Mouse (Mus musculus): ENCODE measurements around the gene Treml2.

The Treml2 gene

DNA sequence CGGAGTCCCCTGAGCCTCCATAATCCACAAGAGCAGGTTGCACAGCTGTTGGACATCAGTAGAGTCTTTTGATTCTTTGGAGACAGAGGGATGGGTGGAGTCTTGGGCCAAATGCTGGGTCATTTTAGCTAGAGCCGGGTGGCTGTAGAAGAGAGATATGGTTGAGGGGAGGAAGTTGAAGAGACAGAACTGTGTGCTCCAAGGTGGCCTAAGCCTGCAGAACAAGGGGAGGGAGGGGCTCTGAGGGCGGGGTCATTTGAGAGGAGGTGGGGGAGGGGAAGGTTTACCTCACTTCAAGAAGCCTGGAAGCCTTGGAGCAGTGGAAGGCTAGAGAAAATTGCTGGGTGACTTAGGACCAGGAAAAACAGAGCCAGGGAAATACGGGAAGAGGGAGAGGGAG is at the start of gene Treml2:
TSS of gene Treml2 (plus strand) at position 296 of the 400 bp plus-strand sequence.
- no peak for DNase-seq (ENCODE audit: low spot score in 2 of 2)

GRCm38 (mm10) chr17:48249501-48249900 is 49.8 kb upstream of the Treml2 start:
- peak in 1 of 2 experiments; percentile 57 for DNase-seq (ENCODE audit: low spot score in 2 of 2)

DNA sequence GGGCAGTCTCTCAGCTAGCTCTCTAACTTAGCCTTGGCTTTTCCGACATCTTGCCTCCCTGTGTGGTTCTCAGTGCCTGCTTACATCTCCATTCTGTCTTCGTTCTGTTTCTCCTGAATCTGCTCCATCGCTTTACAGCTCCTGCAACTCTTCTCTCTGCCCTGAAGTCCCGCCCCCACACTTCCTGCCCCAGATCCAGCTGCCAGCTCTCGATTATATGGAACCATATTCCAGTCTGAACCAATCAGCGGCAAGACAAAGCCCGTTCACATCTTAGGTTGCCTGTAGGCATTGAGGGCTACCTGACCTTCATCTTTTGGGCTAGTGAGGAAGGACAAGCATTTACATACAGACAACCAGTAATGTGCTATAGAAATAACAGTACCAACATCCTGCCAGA is 48.7 kb upstream of the Treml2 start:
- DNase-seq (ENCODE audit: low spot score in 2 of 2): no peak

DNA sequence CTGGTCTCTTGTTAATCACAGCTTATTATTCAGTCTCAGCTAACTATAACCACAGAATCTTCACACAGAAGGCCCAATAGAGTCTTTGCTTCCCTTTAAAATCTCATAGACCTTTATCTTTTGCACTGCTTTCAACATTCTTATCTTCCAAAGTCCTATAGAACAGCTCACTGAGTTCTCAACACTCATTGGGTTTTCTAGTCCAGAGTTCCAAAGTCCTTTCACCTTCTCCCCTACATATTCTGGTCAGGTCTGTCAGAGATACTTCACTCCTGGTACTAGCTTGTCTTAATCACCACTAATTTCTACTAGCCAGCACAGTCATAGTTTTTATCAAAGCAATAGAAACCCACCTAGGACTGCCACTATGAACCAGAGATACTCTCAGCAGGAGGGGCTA is 42.7 kb upstream of the Treml2 start:
- DNase-seq (ENCODE audit: low spot score in 2 of 2): no peak

DNA sequence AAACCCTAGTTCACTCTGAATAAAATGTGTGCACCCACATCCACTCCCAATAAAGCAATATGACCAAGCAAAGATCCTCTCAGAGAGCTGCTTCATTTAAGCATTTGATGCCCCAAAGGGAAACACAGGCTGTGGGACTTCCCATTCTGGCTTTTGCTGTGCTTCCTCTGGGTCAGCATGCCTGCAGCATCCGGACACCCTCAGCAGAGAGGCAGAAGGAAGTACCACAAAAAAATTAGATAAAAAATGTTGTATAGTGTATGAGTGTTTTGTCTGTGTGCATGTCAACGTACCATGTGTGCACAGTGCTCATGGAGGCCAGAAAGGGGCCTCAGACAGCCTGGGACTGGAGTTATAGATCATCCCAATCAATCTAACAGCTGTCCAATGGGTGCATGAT is 37.4 kb upstream of the Treml2 start:
- no peak for DNase-seq (ENCODE audit: low spot score in 2 of 2)

- DNase-seq (ENCODE audit: low spot score in 2 of 2): no peak
These were observed 35.4 kb upstream of the Treml2 start, which contains the start of gene Treml4 for GRCm38 (mm10) chr17:48263741-48264362. Gene Treml4 (plus strand): TSS chr17:48264295.

DNA sequence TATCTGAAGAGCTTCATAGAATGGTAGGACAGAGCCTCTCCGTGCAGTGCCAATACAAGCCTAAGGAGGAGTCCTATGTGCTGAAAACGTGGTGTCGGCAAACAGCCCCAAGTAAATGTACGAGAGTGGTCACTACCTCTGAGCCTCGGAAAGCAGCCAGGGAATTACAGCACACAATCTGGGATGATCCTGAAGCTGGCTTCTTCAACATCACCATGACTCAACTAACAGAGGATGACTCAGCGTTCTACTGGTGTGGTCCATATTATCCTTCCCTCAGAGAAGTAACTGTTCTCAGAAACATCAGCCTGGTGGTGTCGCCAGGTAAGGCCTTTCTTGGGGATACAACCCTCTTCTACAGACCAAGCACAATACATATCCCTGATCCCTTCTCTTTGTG is 34.6 kb upstream of the Treml2 start:
- no peak for DNase-seq (ENCODE audit: low spot score in 2 of 2)

GRCm38 (mm10) chr17:48266138-48266537 is 33.2 kb upstream of the Treml2 start:
- DNase-seq (ENCODE audit: low spot score in 2 of 2): no peak

- no peak for DNase-seq (ENCODE audit: low spot score in 2 of 2)
These were observed 32.5 kb upstream of the Treml2 start for GRCm38 (mm10) chr17:48266610-48267304.

DNA sequence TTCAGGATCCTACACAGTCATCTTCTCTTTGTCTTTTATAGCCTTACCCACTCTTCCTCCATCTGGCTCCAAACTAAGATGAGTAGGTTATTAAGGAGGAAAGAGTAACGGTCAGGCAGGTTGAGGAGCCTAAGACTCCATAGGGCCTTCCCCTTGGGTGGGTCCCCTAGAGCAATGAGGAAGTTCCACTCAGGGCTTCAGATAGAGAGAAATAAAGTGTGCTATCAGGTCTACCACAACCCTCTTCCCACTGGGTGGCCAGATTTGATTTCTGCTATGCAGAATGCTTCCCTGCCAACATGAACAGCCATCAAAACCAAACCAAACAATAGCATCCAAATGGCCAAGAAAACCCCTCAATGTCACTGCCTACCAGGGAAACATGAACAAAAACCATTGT is 31.7 kb upstream of the Treml2 start:
- DNase-seq (ENCODE audit: low spot score in 2 of 2): no peak

DNA sequence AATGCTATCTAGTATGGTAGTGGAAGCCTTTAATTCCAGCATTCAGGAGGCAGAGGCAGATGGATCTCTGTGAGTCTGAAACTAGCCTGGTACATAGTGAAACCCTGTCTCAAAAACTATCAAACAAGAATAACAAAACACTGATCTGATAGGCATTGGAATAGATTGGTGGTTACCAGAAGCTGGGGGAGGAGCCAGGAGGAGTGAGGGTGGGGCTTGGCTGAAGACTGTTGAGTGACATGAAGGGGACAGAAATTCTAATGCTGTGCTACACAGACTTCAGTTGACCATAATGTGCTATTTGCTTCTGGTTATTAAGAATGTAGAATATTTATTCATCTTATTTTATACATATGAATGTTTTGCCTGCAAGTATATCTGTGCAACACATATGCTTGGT is 31.0 kb upstream of the Treml2 start:
- DNase-seq (ENCODE audit: low spot score in 2 of 2): no peak

GRCm38 (mm10) chr17:48269833-48270232 is 29.5 kb upstream of the Treml2 start:
- DNase-seq (ENCODE audit: low spot score in 2 of 2): no peak

- DNase-seq (ENCODE audit: low spot score in 2 of 2): no peak
These were observed 27.1 kb upstream of the Treml2 start for GRCm38 (mm10) chr17:48272158-48272557.

- DNase-seq (ENCODE audit: low spot score in 2 of 2): no peak
These were observed 26.7 kb upstream of the Treml2 start for GRCm38 (mm10) chr17:48272598-48272997.

DNA sequence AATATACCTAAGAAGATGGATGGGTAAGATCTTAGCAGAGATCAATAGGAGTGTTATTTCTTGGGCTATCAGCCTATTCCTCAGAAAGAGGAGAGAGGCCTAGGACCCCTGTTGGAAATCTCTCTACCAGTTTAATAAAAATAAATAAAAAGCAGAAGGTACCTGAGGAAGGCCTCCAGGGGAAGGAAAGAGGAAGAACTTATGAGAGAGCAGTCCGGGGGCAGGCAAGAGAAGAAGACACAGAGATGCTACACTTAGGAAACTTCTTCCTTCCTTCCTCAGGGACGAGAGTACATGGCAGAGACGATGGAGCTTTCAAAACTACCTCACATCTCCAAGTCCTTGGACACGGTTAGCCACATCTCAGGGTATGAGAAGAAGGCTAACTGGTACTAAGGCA is 25.2 kb upstream of the Treml2 start:
- DNase-seq (ENCODE audit: low spot score in 2 of 2): no peak

GRCm38 (mm10) chr17:48274885-48275284 is 24.4 kb upstream of the Treml2 start:
- DNase-seq (ENCODE audit: low spot score in 2 of 2): peak; percentile 36 to 76

- DNase-seq (ENCODE audit: low spot score in 2 of 2): no peak
These were observed 23.6 kb upstream of the Treml2 start for GRCm38 (mm10) chr17:48275736-48276135.

- no peak for DNase-seq (ENCODE audit: low spot score in 2 of 2)
These were observed 20.9 kb upstream of the Treml2 start for GRCm38 (mm10) chr17:48278381-48278780.

DNA sequence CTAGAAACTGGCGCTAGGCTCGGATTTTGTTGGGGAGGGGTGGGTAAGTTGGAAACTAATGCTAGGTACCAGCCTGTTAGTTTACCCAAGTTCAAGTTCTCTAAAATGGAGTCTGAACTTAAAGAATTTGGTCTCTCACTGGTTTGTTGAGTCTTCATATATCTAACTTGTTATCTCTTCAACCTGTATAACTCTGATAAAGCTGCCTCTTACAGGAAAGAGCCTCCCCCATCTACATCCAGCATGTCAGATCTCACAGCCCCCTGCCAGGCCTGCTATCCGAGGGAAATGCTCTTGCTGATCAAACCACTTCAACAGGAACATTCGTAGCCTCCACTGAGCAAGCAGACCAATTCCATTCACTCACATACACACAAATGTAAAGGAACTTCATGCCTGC is 20.3 kb upstream of the Treml2 start:
- DNase-seq (ENCODE audit: low spot score in 2 of 2): no peak

GRCm38 (mm10) chr17:48280943-48281738 is 18.2 kb upstream of the Treml2 start:
- no peak for DNase-seq (ENCODE audit: low spot score in 2 of 2)

- no peak for DNase-seq (ENCODE audit: low spot score in 2 of 2)
These were observed 17.6 kb upstream of the Treml2 start for GRCm38 (mm10) chr17:48281739-48282085.

DNA sequence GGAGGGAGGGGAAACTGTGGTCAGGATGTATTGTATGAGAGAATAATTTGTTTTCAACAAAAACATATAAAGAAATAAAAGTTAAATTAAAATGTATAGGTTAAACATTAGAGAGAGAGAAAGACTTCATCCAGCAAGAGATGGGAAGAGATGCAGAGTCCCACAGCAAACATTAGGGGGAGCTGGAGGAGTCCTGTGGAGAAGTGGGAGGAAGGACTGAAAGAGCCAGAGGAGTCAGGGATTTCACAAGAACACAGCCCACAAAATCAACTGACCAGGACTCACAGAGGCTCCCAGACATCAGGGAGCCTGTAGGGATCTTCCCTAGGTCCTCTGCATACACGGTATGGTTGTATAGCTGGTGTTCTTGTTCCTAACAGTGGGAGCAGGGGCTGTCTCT is 12.5 kb upstream of the Treml2 start:
- no peak for DNase-seq (ENCODE audit: low spot score in 2 of 2)

- no peak for DNase-seq (ENCODE audit: low spot score in 2 of 2)
These were observed 12.0 kb upstream of the Treml2 start for GRCm38 (mm10) chr17:48287276-48287675.

Measured in urinary bladder, postnatal 4 days (tissue).